Mouse (Mus musculus) CH12.LX (cell line): ENCODE results near the gene Amh.

ENCODE experiments used
- CHD2 ChIP-seq: IDR thresholded peaks from 2 replicates; pipeline ENCODE4 v1.6.1; 2011; ENCODE audit warnings: low read length, improper control_type of control experiment
- CTCF ChIP-seq, 2 experiments: IDR thresholded peaks in 1 of 2; conservative IDR thresholded peaks in 1 of 2; 2 replicates each; pipeline ENCODE4 v1.5.1; 2011 to 2012; ENCODE audit warnings: low read depth in 2 of 2, low read length in 2 of 2, improper control_type of control experiment in 1 of 2, inconsistent platforms in 1 of 2, mild to moderate bottlenecking in 1 of 2, moderate library complexity in 1 of 2
- E2F4 ChIP-seq: IDR thresholded peaks from 2 replicates; pipeline ENCODE4 v1.6.1; 2011; ENCODE audit warnings: low read depth, low read length, improper control_type of control experiment; ENCODE audit not compliant: insufficient replicate concordance
- EP300 ChIP-seq: IDR thresholded peaks from 2 replicates; pipeline ENCODE4 v1.6.1; 2011; ENCODE audit warnings: low read length, improper control_type of control experiment
- HCFC1 ChIP-seq: IDR thresholded peaks from 2 replicates; pipeline ENCODE4 v1.6.1; 2012; ENCODE audit warnings: low read depth, mild to moderate bottlenecking, inconsistent platforms, low read length, improper control_type of control experiment
- IRF4 ChIP-seq: IDR thresholded peaks from 2 replicates; pipeline ENCODE4 v1.6.1; 2014; ENCODE audit warnings: low read depth, mild to moderate bottlenecking, inconsistent platforms, low read length, improper control_type of control experiment
- JUN ChIP-seq: IDR thresholded peaks from 2 replicates; pipeline ENCODE4 v1.6.1; 2011; ENCODE audit warnings: low read depth, mild to moderate bottlenecking, low read length, improper control_type of control experiment, moderate library complexity; ENCODE audit not compliant: insufficient read depth
- MAX ChIP-seq: IDR thresholded peaks from 2 replicates; pipeline ENCODE4 v1.6.1; 2011; ENCODE audit warnings: low read length, improper control_type of control experiment
- MXI1 ChIP-seq: IDR thresholded peaks from 2 replicates; pipeline ENCODE4 v1.6.1; 2011; ENCODE audit warnings: mild to moderate bottlenecking, low read depth, low read length, improper control_type of control experiment
- POLR2A ChIP-seq: IDR thresholded peaks from 2 replicates; pipeline ENCODE4 v1.6.1; 2011; ENCODE audit warnings: low read depth, mild to moderate bottlenecking, improper control_type of control experiment, low read length
- POLR2AphosphoS2 ChIP-seq: IDR thresholded peaks from 2 replicates; pipeline ENCODE4 v1.6.1; 2011; ENCODE audit warnings: low read depth, low read length, improper control_type of control experiment
- RAD21 ChIP-seq: IDR thresholded peaks from 2 replicates; pipeline ENCODE4 v1.6.1; 2011; ENCODE audit warnings: low read depth, mild to moderate bottlenecking, low read length, improper control_type of control experiment, moderate library complexity
- USF1 ChIP-seq: IDR thresholded peaks from 2 replicates; pipeline ENCODE4 v1.6.1; 2014; ENCODE audit warnings: low read depth, mild to moderate bottlenecking, inconsistent platforms, low read length, improper control_type of control experiment
- USF2 ChIP-seq: conservative IDR thresholded peaks from 2 replicates; pipeline ENCODE4 v1.6.1; 2011; ENCODE audit warnings: low read depth, low read length, improper control_type of control experiment

DNA sequence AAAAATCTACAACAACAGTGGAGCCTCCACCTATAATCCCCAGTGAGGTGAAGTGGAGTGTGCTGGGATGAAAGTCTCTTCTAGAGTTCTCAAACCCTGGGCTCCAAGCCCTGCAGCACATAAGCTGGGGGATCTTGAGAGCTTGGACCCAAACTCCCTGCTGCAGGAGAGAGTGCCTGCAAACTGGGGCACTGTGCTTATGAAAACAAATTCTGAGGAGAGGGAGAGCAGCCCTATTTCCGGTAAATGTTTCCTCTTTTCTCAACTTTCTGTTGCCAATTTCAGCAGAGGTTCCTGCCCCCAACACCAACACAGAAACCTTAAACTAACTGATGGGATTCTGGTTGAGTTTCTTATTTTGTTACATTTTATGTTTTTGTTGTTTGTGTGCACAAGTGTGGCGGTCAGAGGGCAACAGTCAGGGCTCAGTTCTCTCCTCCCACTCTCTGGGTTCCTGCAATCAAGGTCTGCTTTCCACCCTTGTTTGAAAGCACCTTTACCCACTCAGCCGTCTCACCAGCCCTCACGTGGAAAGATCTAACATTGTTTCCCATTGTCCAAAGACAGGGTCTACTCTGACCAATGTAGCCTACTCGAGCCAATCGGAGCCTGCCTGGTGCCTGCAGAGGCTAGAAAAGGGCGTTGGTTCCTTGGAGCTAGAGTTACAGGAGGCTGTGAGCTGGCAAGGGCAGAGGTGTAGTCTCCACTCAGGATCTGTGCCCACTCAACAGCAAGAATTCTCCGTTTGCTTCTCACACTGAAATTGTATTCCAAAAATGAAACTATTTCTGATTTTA is 19.0 kb downstream of the Amh start:
- TF ChIP-seq CTCF (conservative IDR thresholded peaks at IDR 0.05 in 1 of 2, IDR thresholded peaks at IDR 0.05 in 1 of 2; ENCODE audit: low read depth in 2 of 2, low read length in 2 of 2) (no peak), MXI1 (peak; percentile 43; the same call in 1 of the 2 replicates), HCFC1 (no peak), JUN (no peak), POLR2A (peak; percentile 40), EP300 (no peak), RAD21 (no peak), POLR2AphosphoS2 (no peak), IRF4 (0 out of 2 replicates have a peak, but pooled peaks have one; percentile 8), MAX (peak; percentile 45; the same call in 1 of the 2 replicates), CHD2 (no peak), USF2 (no peak), USF1 (no peak), E2F4 (no peak)
